Mouse (Mus musculus) c-Kit-positive CD71-negative TER-119-negative erythroid progenitor cells, embryonic 14.5 days (primary cell): ENCODE results near the gene Atrip.

ENCODE experiments used
- DNase-seq: peaks from one replicate; pipeline ENCODE4 v3.0.0-alpha.2; 2013; ENCODE audit warnings: low read depth

Gene Atrip

GRCm38 (mm10) chr9:109038086-109038895 is 35.6 kb downstream of the Atrip start, which contains the start of gene Shisa5:
Gene Shisa5, plus strand, starts transcription at chr9:109038565.
- DNase-seq, result no peak

GRCm38 (mm10) chr9:109032435-109032834 is 41.5 kb downstream of the Atrip start:
- no peak for DNase-seq

- no peak for DNase-seq
Observed at GRCm38 (mm10) chr9:109031686-109032085, 42.2 kb downstream of the Atrip start.

GRCm38 (mm10) chr9:109031001-109031400 is 42.9 kb downstream of the Atrip start:
- DNase-seq, result no peak

- no peak for DNase-seq
Observed at GRCm38 (mm10) chr9:109030312-109030711, 43.6 kb downstream of the Atrip start.

GRCm38 (mm10) chr9:109028919-109029318 is 45.0 kb downstream of the Atrip start:
- no peak for DNase-seq

GRCm38 (mm10) chr9:109028421-109028820 is 45.5 kb downstream of the Atrip start:
- no peak for DNase-seq

- DNase-seq, result no peak
Observed at GRCm38 (mm10) chr9:109027521-109027920, 46.4 kb downstream of the Atrip start.

- no peak for DNase-seq
Observed at GRCm38 (mm10) chr9:109022866-109023685, 50.8 kb downstream of the Atrip start.

GRCm38 (mm10) chr9:109021428-109021827 is 52.5 kb downstream of the Atrip start:
- no peak for DNase-seq

- no peak for DNase-seq
Observed at GRCm38 (mm10) chr9:109016973-109017604, 56.8 kb downstream of the Atrip start.

- no peak for DNase-seq
Observed at GRCm38 (mm10) chr9:109015397-109015796, 58.5 kb downstream of the Atrip start.

GRCm38 (mm10) chr9:109010316-109010690 is 63.6 kb downstream of the Atrip start:
- DNase-seq, result no peak

- DNase-seq, result no peak
Observed at GRCm38 (mm10) chr9:109009636-109010315, 64.1 kb downstream of the Atrip start.

GRCm38 (mm10) chr9:109008994-109009635 is 64.8 kb downstream of the Atrip start:
- DNase-seq, result no peak

- DNase-seq, result no peak
Observed at GRCm38 (mm10) chr9:109008081-109008480, 65.8 kb downstream of the Atrip start.
